Mouse (Mus musculus): ENCODE results near the gene Tspan13. TPM values are rescaled to one million over a fixed set of nuclear protein-coding genes. Genes with fewer than 3 reads are reported as not detected.

Tspan13 gene
- polyA plus RNA-seq, 1 experiment from 2014 or later = 108 TPM

GRCm38 (mm10) chr12:36032419-36032818, 9.9 kb downstream of the Tspan13 start:
- Histone ChIP-seq H3K27me3 (ENCODE audit: insufficient read depth, low read length) (no peaks in the 10 kb centered on the region), H3K4me1 (ENCODE audit: insufficient read depth) (0 out of 2 replicates have a peak, but pooled peaks cover 4% of the 10 kb centered on the region), H3K4me2 (no peak overlapping the region), H3K4me3 (ENCODE audit: low read depth, low read length) (no peak overlapping the region), H3K36me3 (ENCODE audit: insufficient read depth) (no peaks in the 10 kb centered on the region), H3K9me3 (ENCODE audit: low read depth, low read length) (no peaks in the 10 kb centered on the region), H3K9ac (no peak overlapping the region), H3K27ac (ENCODE audit: low read depth) (0 out of 2 replicates have a peak overlapping the region, but pooled peaks have one; percentile 31)
- DNase-seq (peak; percentile 37), ATAC-seq (ENCODE audit: insufficient read depth) (no peak)
- no peak for TF ChIP-seq CTCF (IDR thresholded peaks at IDR 0.05; ENCODE audit: low read depth)
- WGBS = 64% methylated on average over 4 of the region's 4 CpGs

GRCm38 (mm10) chr12:36030660-36031363, 11.5 kb downstream of the Tspan13 start:
- H3K9me3 ChIP-seq (ENCODE audit: low read depth, low read length) = no peaks in the 10 kb centered on the region
- 68% methylated on average over 12 of the region's 12 CpGs for WGBS
- no peak for TF ChIP-seq CTCF (IDR thresholded peaks at IDR 0.05; ENCODE audit: low read depth)
- peak; percentile 15 for DNase-seq
- no peak overlapping the region for H3K27ac ChIP-seq (ENCODE audit: low read depth)
- H3K4me3 ChIP-seq (ENCODE audit: low read depth, low read length) = no peak overlapping the region
- H3K4me1 ChIP-seq (ENCODE audit: insufficient read depth) = 0 out of 2 replicates have a peak, but pooled peaks cover 4% of the 10 kb centered on the region
- no peaks in the 10 kb centered on the region for H3K27me3 ChIP-seq (ENCODE audit: insufficient read depth, low read length)
- no peak overlapping the region for H3K9ac ChIP-seq
- H3K36me3 ChIP-seq (ENCODE audit: insufficient read depth) = no peaks in the 10 kb centered on the region
- ATAC-seq (ENCODE audit: insufficient read depth) = 0 out of 2 replicates have a peak, but pooled peaks have one; percentile 31
- H3K4me2 ChIP-seq = no peak overlapping the region

DNA sequence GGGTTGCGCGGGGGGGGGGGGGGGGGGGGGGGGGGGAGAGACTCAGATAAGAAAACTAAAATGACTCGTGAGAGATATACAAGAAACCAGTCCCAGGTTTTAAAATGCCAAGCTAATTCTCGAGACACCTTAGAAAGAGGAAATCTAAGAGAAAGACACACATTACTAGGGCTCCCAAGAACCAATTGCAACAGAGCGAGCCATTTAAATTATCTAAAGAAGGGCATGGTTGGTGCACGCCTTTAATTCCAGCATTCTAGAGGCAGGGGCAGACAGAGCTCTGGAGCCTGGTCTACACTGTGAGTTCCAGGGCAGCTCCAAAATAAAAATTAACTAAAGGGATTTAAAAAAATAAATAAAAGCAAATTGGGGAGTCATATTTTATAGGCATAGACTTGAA, 12.6 kb downstream of the Tspan13 start:
- DNase-seq (no peak), ATAC-seq (ENCODE audit: insufficient read depth) (no peak)
- Histone ChIP-seq H3K4me1 (ENCODE audit: insufficient read depth) (0 out of 2 replicates have a peak, but pooled peaks cover 4% of the 10 kb centered on the region), H3K9ac (no peak overlapping the region), H3K27me3 (ENCODE audit: insufficient read depth, low read length) (no peaks in the 10 kb centered on the region), H3K9me3 (ENCODE audit: low read depth, low read length) (no peaks in the 10 kb centered on the region), H3K4me2 (no peak overlapping the region), H3K27ac (ENCODE audit: low read depth) (no peak overlapping the region), H3K36me3 (ENCODE audit: insufficient read depth) (no peaks in the 10 kb centered on the region), H3K4me3 (ENCODE audit: low read depth, low read length) (no peak overlapping the region)
- 64% methylated on average over 4 of the region's 6 CpGs for WGBS
- TF ChIP-seq CTCF (IDR thresholded peaks at IDR 0.05; ENCODE audit: low read depth) = no peak

DNA sequence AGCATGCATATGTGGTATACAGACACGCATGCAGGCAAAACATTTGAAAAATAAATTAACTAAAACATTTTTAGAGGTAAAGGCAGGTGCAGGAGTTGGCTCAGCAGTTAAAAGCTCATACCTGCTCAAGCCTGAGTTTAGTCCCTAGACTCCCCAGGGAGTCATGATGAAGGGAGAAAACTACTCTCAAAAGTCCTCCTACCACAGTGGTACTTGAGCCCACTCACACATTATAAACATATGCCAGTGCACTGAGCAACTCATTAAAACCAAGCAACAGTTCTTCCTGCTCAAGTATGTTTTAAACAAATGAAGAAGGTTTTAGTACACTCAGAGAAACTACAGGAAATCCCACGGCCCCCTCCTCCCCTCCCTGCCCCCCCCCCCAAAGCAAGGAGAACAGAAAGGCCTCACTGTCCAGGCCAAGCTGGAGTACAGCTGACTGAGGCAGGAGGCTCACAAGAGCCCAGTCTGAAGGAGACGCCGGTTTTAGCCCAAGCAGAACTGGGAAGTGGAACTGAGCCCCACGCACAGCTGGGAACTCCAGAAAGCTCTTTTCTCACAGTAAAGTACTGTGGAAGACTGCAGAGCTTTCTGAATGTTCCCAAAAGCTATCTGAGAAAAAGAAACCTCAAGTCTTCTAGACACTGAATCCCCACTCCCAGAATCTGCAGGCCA, 13.2 kb downstream of the Tspan13 start:
- Histone ChIP-seq H3K36me3 (ENCODE audit: insufficient read depth) (no peaks in the 10 kb centered on the region), H3K27me3 (ENCODE audit: insufficient read depth, low read length) (no peaks in the 10 kb centered on the region), H3K4me2 (no peak overlapping the region), H3K9ac (no peak overlapping the region), H3K9me3 (ENCODE audit: low read depth, low read length) (no peaks in the 10 kb centered on the region), H3K27ac (ENCODE audit: low read depth) (no peak overlapping the region), H3K4me1 (ENCODE audit: insufficient read depth) (0 out of 2 replicates have a peak, but pooled peaks cover 4% of the 10 kb centered on the region), H3K4me3 (ENCODE audit: low read depth, low read length) (no peak overlapping the region)
- TF ChIP-seq CTCF (IDR thresholded peaks at IDR 0.05; ENCODE audit: low read depth) = no peak
- peak; percentile 22 for DNase-seq
- no peak for ATAC-seq (ENCODE audit: insufficient read depth)
- 50% methylated on average over 5 of the region's 5 CpGs for WGBS

DNA sequence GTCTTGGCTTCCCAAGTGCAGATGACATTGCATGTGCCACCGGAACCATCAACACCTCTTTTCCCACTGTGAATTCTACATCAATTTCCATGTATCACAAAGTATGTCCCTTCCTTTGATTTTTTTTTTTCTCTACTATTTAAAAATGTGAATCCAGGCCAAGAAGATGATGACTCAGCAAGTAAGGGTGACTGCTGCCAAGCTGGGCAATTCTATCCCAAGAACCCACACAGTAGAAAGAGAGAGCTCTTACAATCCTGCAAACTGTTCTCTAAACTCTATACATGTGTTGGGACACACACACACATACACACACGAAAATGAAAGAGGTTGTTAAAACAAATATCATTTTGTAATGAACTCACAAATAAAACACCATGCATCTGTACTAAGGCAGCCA, 15.1 kb downstream of the Tspan13 start:
- Histone ChIP-seq H3K9ac (no peak overlapping the region), H3K4me1 (ENCODE audit: insufficient read depth) (0 out of 2 replicates have a peak, but pooled peaks cover 4% of the 10 kb centered on the region), H3K4me3 (ENCODE audit: low read depth, low read length) (no peak overlapping the region)

DNA sequence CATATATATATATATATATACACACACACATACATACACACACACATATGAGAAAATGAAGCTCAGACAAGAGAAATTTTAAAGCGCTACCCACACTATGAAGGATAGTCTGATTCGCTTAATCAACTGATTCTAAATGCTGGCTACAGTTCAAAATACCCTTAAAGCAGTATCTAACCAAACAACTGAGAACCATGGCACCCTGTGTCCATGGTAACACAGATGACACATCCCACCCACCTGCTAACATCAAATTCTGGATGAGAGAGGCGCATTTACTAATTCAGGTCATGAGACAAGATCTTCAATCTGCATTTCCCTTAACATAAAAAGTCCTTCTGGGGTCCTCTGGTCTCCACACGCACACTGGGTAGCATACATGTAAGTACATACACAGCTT, 16.2 kb downstream of the Tspan13 start:
- ATAC-seq (ENCODE audit: insufficient read depth) (no peak), DNase-seq (no peak)
- Histone ChIP-seq H3K4me1 (ENCODE audit: insufficient read depth) (0 out of 2 replicates have a peak, but pooled peaks cover 4% of the 10 kb centered on the region), H3K9me3 (ENCODE audit: low read depth, low read length) (no peaks in the 10 kb centered on the region), H3K36me3 (ENCODE audit: insufficient read depth) (no peaks in the 10 kb centered on the region), H3K4me3 (ENCODE audit: low read depth, low read length) (no peak overlapping the region), H3K27me3 (ENCODE audit: insufficient read depth, low read length) (no peaks in the 10 kb centered on the region), H3K9ac (no peak overlapping the region), H3K27ac (ENCODE audit: low read depth) (no peak overlapping the region), H3K4me2 (no peak overlapping the region)
- TF ChIP-seq CTCF (IDR thresholded peaks at IDR 0.05; ENCODE audit: low read depth) = no peak
- 90% methylated on average over 4 of the region's 4 CpGs for WGBS

More for the DNA sequence above, 15.1 kb downstream of the Tspan13 start:
- Histone ChIP-seq H3K27ac (ENCODE audit: low read depth) (no peak overlapping the region), H3K4me2 (no peak overlapping the region), H3K36me3 (ENCODE audit: insufficient read depth) (no peaks in the 10 kb centered on the region), H3K27me3 (ENCODE audit: insufficient read depth, low read length) (no peaks in the 10 kb centered on the region), H3K9me3 (ENCODE audit: low read depth, low read length) (no peaks in the 10 kb centered on the region)
- WGBS = 85% methylated on average over 2 of the region's 2 CpGs
- ATAC-seq (ENCODE audit: insufficient read depth) (no peak), DNase-seq (no peak)
- TF ChIP-seq CTCF (IDR thresholded peaks at IDR 0.05; ENCODE audit: low read depth) = no peak

DNA sequence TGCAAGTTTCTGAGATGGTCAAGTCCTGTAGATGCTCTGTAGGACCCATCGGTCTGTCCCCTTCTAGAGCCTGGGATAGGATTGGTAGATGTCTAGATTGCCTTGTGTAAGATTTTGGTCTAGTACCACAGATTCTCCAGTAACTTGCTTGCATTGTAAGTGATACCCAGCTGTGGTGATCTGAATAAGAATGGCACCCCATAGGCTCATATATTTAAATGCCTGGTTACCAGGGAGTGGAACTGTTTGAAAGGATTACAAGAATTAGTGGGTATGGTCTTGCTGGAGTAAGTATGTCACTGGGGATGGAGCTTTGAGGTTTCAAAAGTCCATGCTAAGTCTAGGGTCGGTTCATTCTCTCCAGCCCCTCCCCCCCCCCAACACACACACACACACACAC, 21.6 kb downstream of the Tspan13 start:
- Histone ChIP-seq H3K9ac (no peak overlapping the region), H3K4me1 (ENCODE audit: insufficient read depth) (no peaks in the 10 kb centered on the region), H3K9me3 (ENCODE audit: low read depth, low read length) (no peaks in the 10 kb centered on the region), H3K27ac (ENCODE audit: low read depth) (no peak overlapping the region), H3K4me3 (ENCODE audit: low read depth, low read length) (no peak overlapping the region), H3K4me2 (no peak overlapping the region), H3K27me3 (ENCODE audit: insufficient read depth, low read length) (no peaks in the 10 kb centered on the region), H3K36me3 (ENCODE audit: insufficient read depth) (no peaks in the 10 kb centered on the region; the same call in 1 of the 2 replicates)
- DNase-seq (no peak), ATAC-seq (ENCODE audit: insufficient read depth) (no peak)
- no peak for TF ChIP-seq CTCF (IDR thresholded peaks at IDR 0.05; ENCODE audit: low read depth)
- 80% methylated on average over 2 of the region's 2 CpGs for WGBS

Measured in lung, embryonic 14.5 days (tissue).